Mouse (Mus musculus) CH12.LX (cell line): ENCODE measurements around the gene C2cd4c. TPM values are rescaled to one million over a fixed set of nuclear protein-coding genes. Genes with fewer than 3 reads are reported as not detected.

Source experiments
- DNase-seq: peaks from one replicate; pipeline ENCODE4 v3.0.0-alpha.2; 2013; ENCODE audit errors: extremely low read depth
- H3K27ac ChIP-seq: 2 replicates; pipeline ENCODE4 v1.5.1; 2012; ENCODE audit warnings: low read depth, mild to moderate bottlenecking, control low read depth, moderate library complexity; ENCODE audit not compliant: insufficient read depth
- H3K27me3 ChIP-seq: replicated peaks from 2 replicates; pipeline ENCODE3; 2012; ENCODE audit warnings: inconsistent platforms
- H3K36me3 ChIP-seq, 2 experiments: replicated peaks in 1 of 2; 2 replicates each; pipeline versions ENCODE3 to v1.6.1; 2012; ENCODE audit warnings: inconsistent platforms in 1 of 2, low read length in 1 of 2, mild to moderate bottlenecking in 1 of 2, mixed read lengths in 1 of 2, moderate library complexity in 1 of 2; ENCODE audit not compliant: control insufficient read depth in 1 of 2, insufficient read depth in 1 of 2
- H3K4me1 ChIP-seq, 2 experiments: 2 replicates each; pipeline ENCODE4 v1.6.1; 2012; ENCODE audit warnings: inconsistent platforms in 1 of 2, moderate library complexity in 1 of 2; ENCODE audit not compliant: insufficient read depth in 2 of 2, control insufficient read depth in 1 of 2
- H3K4me2 ChIP-seq: 2 replicates; pipeline ENCODE4 v1.6.1; 2012; ENCODE audit warnings: low read depth, mild to moderate bottlenecking, control low read depth; ENCODE audit not compliant: poor library complexity, insufficient read depth, severe bottlenecking
- H3K4me3 ChIP-seq, 3 experiments: fragments of 150-350 bp in 1 of 3; sonication (generic) in 1 of 3; replicated peaks in 1 of 3; 2 replicates each; pipeline versions ENCODE3 to v1.5.1; 2011 to 2012; ENCODE audit warnings: low read depth in 2 of 3, low read length in 2 of 3, mild to moderate bottlenecking in 2 of 3, moderate library complexity in 2 of 3, control low read depth in 1 of 3, improper control_type of control experiment in 1 of 3, inconsistent platforms in 1 of 3, mixed read lengths in 1 of 3; ENCODE audit not compliant: poor library complexity in 1 of 3
- H3K79me2 ChIP-seq: replicated peaks from 2 replicates; pipeline ENCODE4 v1.6.1; 2012; ENCODE audit warnings: mild to moderate bottlenecking, moderate library complexity; ENCODE audit not compliant: control insufficient read depth, poor library complexity, insufficient read depth, severe bottlenecking; ENCODE audit errors: extremely low read depth
- H3K9ac ChIP-seq: 2 replicates; pipeline ENCODE4 v1.6.1; 2012; ENCODE audit warnings: low read depth, mild to moderate bottlenecking, control low read depth, moderate library complexity; ENCODE audit not compliant: insufficient read depth
- H3K9me3 ChIP-seq: replicated peaks from 2 replicates; pipeline ENCODE3; 2012; ENCODE audit warnings: low read length, inconsistent platforms, mixed read lengths
- BHLHE40 ChIP-seq: IDR thresholded peaks from 2 replicates; pipeline ENCODE4 v1.6.1; 2011; ENCODE audit warnings: mild to moderate bottlenecking, low read depth, low read length, improper control_type of control experiment
- CHD1 ChIP-seq: IDR thresholded peaks from 2 replicates; pipeline ENCODE4 v1.6.1; 2012; ENCODE audit warnings: low read depth, low read length, improper control_type of control experiment, inconsistent platforms
- CTCF ChIP-seq, 2 experiments: IDR thresholded peaks in 1 of 2; conservative IDR thresholded peaks in 1 of 2; 2 replicates each; pipeline ENCODE4 v1.5.1; 2011 to 2012; ENCODE audit warnings: low read depth in 2 of 2, low read length in 2 of 2, improper control_type of control experiment in 1 of 2, inconsistent platforms in 1 of 2, mild to moderate bottlenecking in 1 of 2, moderate library complexity in 1 of 2
- EP300 ChIP-seq: IDR thresholded peaks from 2 replicates; pipeline ENCODE4 v1.6.1; 2011; ENCODE audit warnings: low read length, improper control_type of control experiment
- HCFC1 ChIP-seq: IDR thresholded peaks from 2 replicates; pipeline ENCODE4 v1.6.1; 2012; ENCODE audit warnings: low read depth, mild to moderate bottlenecking, inconsistent platforms, low read length, improper control_type of control experiment
- JUN ChIP-seq: IDR thresholded peaks from 2 replicates; pipeline ENCODE4 v1.6.1; 2011; ENCODE audit warnings: low read depth, mild to moderate bottlenecking, low read length, improper control_type of control experiment, moderate library complexity; ENCODE audit not compliant: insufficient read depth
- MAFK ChIP-seq: IDR thresholded peaks from 2 replicates; pipeline ENCODE4 v1.6.1; 2011; ENCODE audit warnings: low read length, improper control_type of control experiment; ENCODE audit not compliant: insufficient replicate concordance
- MYC ChIP-seq: IDR thresholded peaks from 2 replicates; pipeline ENCODE4 v1.6.1; 2011; ENCODE audit warnings: low read depth, mild to moderate bottlenecking, improper control_type of control experiment, low read length
- NELFE ChIP-seq: IDR thresholded peaks from 2 replicates; pipeline ENCODE4 v1.6.1; 2011; ENCODE audit warnings: low read depth, low read length, improper control_type of control experiment
- NRF1 ChIP-seq: IDR thresholded peaks from 2 replicates; pipeline ENCODE4 v1.6.1; 2014; ENCODE audit warnings: low read depth, mild to moderate bottlenecking, inconsistent platforms, low read length, improper control_type of control experiment, moderate library complexity
- PAX5 ChIP-seq: IDR thresholded peaks from 2 replicates; pipeline ENCODE4 v1.6.1; 2012; ENCODE audit warnings: low read length, inconsistent platforms, mixed read lengths
- POLR2A ChIP-seq: IDR thresholded peaks from 2 replicates; pipeline ENCODE4 v1.6.1; 2011; ENCODE audit warnings: low read depth, mild to moderate bottlenecking, improper control_type of control experiment, low read length
- RAD21 ChIP-seq: IDR thresholded peaks from 2 replicates; pipeline ENCODE4 v1.6.1; 2011; ENCODE audit warnings: low read depth, mild to moderate bottlenecking, low read length, improper control_type of control experiment, moderate library complexity
- RCOR1 ChIP-seq: conservative IDR thresholded peaks from 2 replicates; pipeline ENCODE4 v1.6.1; 2012; ENCODE audit warnings: low read depth, mild to moderate bottlenecking, inconsistent platforms, low read length, improper control_type of control experiment
- SMC3 ChIP-seq: IDR thresholded peaks from 2 replicates; pipeline ENCODE4 v1.6.1; 2011; ENCODE audit warnings: low read depth, low read length, improper control_type of control experiment
- TBP ChIP-seq: conservative IDR thresholded peaks from 2 replicates; pipeline ENCODE4 v1.6.1; 2011; ENCODE audit warnings: low read depth, low read length, improper control_type of control experiment
- USF2 ChIP-seq: conservative IDR thresholded peaks from 2 replicates; pipeline ENCODE4 v1.6.1; 2011; ENCODE audit warnings: low read depth, low read length, improper control_type of control experiment
- ZC3H11A ChIP-seq: IDR thresholded peaks from 2 replicates; pipeline ENCODE4 v1.6.1; 2012; ENCODE audit warnings: low read depth, mild to moderate bottlenecking, inconsistent platforms, low read length, improper control_type of control experiment
- ZKSCAN1 ChIP-seq: IDR thresholded peaks from 2 replicates; pipeline ENCODE4 v1.6.1; 2012; ENCODE audit warnings: low read depth, inconsistent platforms, low read length, improper control_type of control experiment, borderline replicate concordance
- dilution Hi-C: fragments of 300-500 bp; cut with MboI; formaldehyde crosslinking; loops from 2 replicates; pipeline ENCODE4 v1.14.3; 2020; ENCODE audit warnings: low sequenced_read_pairs; ENCODE audit not compliant: extremely low pct_unique_long_range_greater_than_20kb, extremely low pct_ligation_motif_present
- in situ Hi-C: fragments of 300-500 bp; cut with MboI; formaldehyde crosslinking; loops from 3 replicates; pipeline ENCODE4 v1.14.3; 2019; ENCODE audit warnings: low sequenced_read_pairs, low pct_ligation_motif_present, low pct_unique_long_range_greater_than_20kb, mixed read lengths
- polyA plus RNA-seq: library from polyadenylated mRNA; unstranded; fragments of >175 nt; gene quantifications from 2 replicates; pipeline ENCODE4 v1.2.1, GENCODE M21; 2012; ENCODE audit warnings: low read depth; ENCODE audit not compliant: insufficient read length
- total RNA-seq, 2 experiments: library from RNA; depleted of rRNA; stranded (reverse); fragments of 300-350 nt in 1 of 2; fragments of >200 nt in 1 of 2; gene quantifications; 2 replicates each; pipeline ENCODE4 v1.2.3; 2012 to 2014

C2cd4c gene
- total and polyA plus RNA-seq, 3 experiments: 0.04 TPM; not detected in 2

- Histone ChIP-seq H3K9ac (no peak overlapping the region), H3K27ac (no peak overlapping the region), H3K36me3 (no peaks in the 10 kb centered on the region), H3K4me3 (no peak overlapping the region), H3K79me2 (no peaks in the 10 kb centered on the region), H3K4me1 (peaks cover 10 to 28% of the 10 kb centered on the region in 2 experiments), H3K9me3 (no peaks in the 10 kb centered on the region), H3K27me3 (peaks cover 35% of the 10 kb centered on the region), H3K4me2 (no peak overlapping the region)
- in situ Hi-C loops: no loop called here
- dilution Hi-C loops: no loop called here
- DNase-seq: peak; percentile 52
- TF ChIP-seq PAX5: no peak
- TF ChIP-seq ZKSCAN1: no peak
- TF ChIP-seq POLR2A: no peak
- 0 out of 2 replicates have a peak, but pooled peaks have one; percentile 2 for TF ChIP-seq ZC3H11A
- TF ChIP-seq TBP: no peak
- no peak for TF ChIP-seq USF2
- TF ChIP-seq NRF1: no peak
- TF ChIP-seq BHLHE40: no peak
- no peak for TF ChIP-seq HCFC1
- peak; percentile 75 for TF ChIP-seq SMC3
- TF ChIP-seq JUN: no peak
- TF ChIP-seq MAFK: no peak
- peak; percentile 78 for TF ChIP-seq RAD21
- TF ChIP-seq NELFE: peak; percentile 17; the same call in 1 of the 2 replicates
- TF ChIP-seq RCOR1: no peak
- peak; percentile 37 to 86; a peak in 2 of 4 replicates for TF ChIP-seq CTCF (conservative IDR thresholded peaks at IDR 0.05 in 1 of 2, IDR thresholded peaks at IDR 0.05 in 1 of 2; ENCODE audit: low read depth in 2 of 2, low read length in 2 of 2)
- no peak for TF ChIP-seq EP300
- no peak for TF ChIP-seq CHD1
Observed at GRCm38 (mm10) chr10:79658829-79659228, 45.0 kb upstream of the C2cd4c start.

DNA sequence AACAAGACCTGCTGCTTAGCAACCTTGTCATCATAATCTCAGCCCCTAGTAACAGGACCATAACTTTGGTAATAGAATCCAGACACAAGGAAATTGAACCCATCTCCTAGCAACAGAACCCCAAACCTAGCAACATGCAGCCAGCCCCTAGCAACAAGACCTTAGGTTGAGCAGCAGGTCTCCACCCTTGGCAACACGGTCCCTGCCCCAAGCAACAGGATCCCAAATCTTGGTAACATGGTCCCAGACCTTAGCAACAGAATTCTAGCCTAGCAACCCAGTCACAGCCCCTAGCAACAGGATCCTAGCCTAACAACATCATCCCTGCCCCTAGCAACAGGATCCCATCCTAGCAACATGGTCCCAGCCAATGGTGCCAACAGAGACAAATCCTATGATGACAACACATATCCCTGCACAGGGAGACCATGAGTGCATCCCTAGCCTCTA, 41.1 kb upstream of the C2cd4c start:
- no peak overlapping the region for H3K27ac ChIP-seq
- H3K9me3 ChIP-seq: peaks cover 4% of the 10 kb centered on the region
- H3K4me2 ChIP-seq: no peak overlapping the region
- no peak overlapping the region for H3K4me3 ChIP-seq
- in situ Hi-C loops (no loop called here), dilution Hi-C loops (no loop called here)
- H3K36me3 ChIP-seq: no peaks in the 10 kb centered on the region
- peaks cover 0 to 3% of the 10 kb centered on the region in 2 experiments; a peak in 1 of 4 replicates for H3K4me1 ChIP-seq
- H3K9ac ChIP-seq: no peak overlapping the region
- no peak for TF ChIP-seq PAX5
- no peak for TF ChIP-seq MYC
- peaks cover 62% of the 10 kb centered on the region for H3K27me3 ChIP-seq
- H3K79me2 ChIP-seq: no peaks in the 10 kb centered on the region
- no peak for DNase-seq
